Mouse (Mus musculus) lung, postnatal 14 days (tissue): Measurements from ENCODE around the gene Gm10974.

Experiments used
- DNase-seq: peaks from one replicate; pipeline ENCODE4 v3.0.0; 2021

The Gm10974 gene

GRCm38 (mm10) chr7:66364491-66364890 lies 1.2 kb upstream of the Gm10974 start:
- DNase-seq = no peak

GRCm38 (mm10) chr7:66365411-66365810 lies 294 bp upstream of the Gm10974 start:
- no peak for DNase-seq

GRCm38 (mm10) chr7:66369071-66369933 lies 3.6 kb downstream of the Gm10974 start:
- no peak for DNase-seq

GRCm38 (mm10) chr7:66369934-66370445 lies 4.3 kb downstream of the Gm10974 start:
- no peak for DNase-seq

- no peak for DNase-seq
Measured at GRCm38 (mm10) chr7:66370970-66371369, 5.3 kb downstream of the Gm10974 start.

GRCm38 (mm10) chr7:66373391-66373790 lies 7.7 kb downstream of the Gm10974 start:
- DNase-seq = no peak

- DNase-seq = no peak
Measured at GRCm38 (mm10) chr7:66375736-66376135, 10.0 kb downstream of the Gm10974 start.

- DNase-seq = no peak
Measured at GRCm38 (mm10) chr7:66376560-66376959, 10.9 kb downstream of the Gm10974 start.

- no peak for DNase-seq
Measured at GRCm38 (mm10) chr7:66384213-66384612, 18.5 kb downstream of the Gm10974 start.

- DNase-seq = no peak
Measured at GRCm38 (mm10) chr7:66384891-66385290, 19.2 kb downstream of the Gm10974 start.

- DNase-seq = no peak
Measured at GRCm38 (mm10) chr7:66385826-66386225, 20.1 kb downstream of the Gm10974 start.

- no peak for DNase-seq
Measured at GRCm38 (mm10) chr7:66386411-66386810, 20.7 kb downstream of the Gm10974 start.

- no peak for DNase-seq
Measured at GRCm38 (mm10) chr7:66387419-66387812, 21.7 kb downstream of the Gm10974 start.

- peak; percentile 72 for DNase-seq
Measured at GRCm38 (mm10) chr7:66387813-66388521, 22.3 kb downstream of the Gm10974 start, which contains the start of gene Lrrk1. Gene Lrrk1, minus strand, starts transcription at chr7:66388350.

GRCm38 (mm10) chr7:66388621-66389532 lies 23.2 kb downstream of the Gm10974 start:
- DNase-seq = peak; percentile 77

- no peak for DNase-seq
Measured at GRCm38 (mm10) chr7:66397288-66397687, 31.6 kb downstream of the Gm10974 start.

GRCm38 (mm10) chr7:66401605-66402004 lies 35.9 kb downstream of the Gm10974 start:
- no peak for DNase-seq

GRCm38 (mm10) chr7:66402876-66403275 lies 37.2 kb downstream of the Gm10974 start:
- DNase-seq = no peak

GRCm38 (mm10) chr7:66404141-66404540 lies 38.4 kb downstream of the Gm10974 start:
- no peak for DNase-seq

GRCm38 (mm10) chr7:66404802-66405201 lies 39.1 kb downstream of the Gm10974 start:
- DNase-seq = no peak

GRCm38 (mm10) chr7:66405541-66405940 lies 39.8 kb downstream of the Gm10974 start:
- DNase-seq = no peak

- DNase-seq = no peak
Measured at GRCm38 (mm10) chr7:66405951-66406721, 40.4 kb downstream of the Gm10974 start.
